Mouse (Mus musculus) thymus, adult 2 months (tissue): Measurements from ENCODE around the gene Ebf1.

Source experiments
- CTCF ChIP-seq: fragments of 200-500 bp; IDR thresholded peaks from 2 replicates; pipeline ENCODE4 v1.5.1; 2012; ENCODE audit warnings: mild to moderate bottlenecking, control low read depth, low read length, moderate library complexity, borderline replicate concordance; ENCODE audit not compliant: control insufficient read depth, poor library complexity, insufficient read depth; ENCODE audit errors: extremely low read depth
- POLR2A ChIP-seq: fragments of 200-500 bp; IDR thresholded peaks from 2 replicates; pipeline ENCODE4 v1.6.1; 2012; ENCODE audit warnings: mild to moderate bottlenecking, low read length, control low read depth, moderate library complexity; ENCODE audit not compliant: control insufficient read depth, poor library complexity, insufficient read depth; ENCODE audit errors: extremely low read depth

- no peak for TF ChIP-seq CTCF
- no peak for TF ChIP-seq POLR2A
Observed at GRCm38 (mm10) chr11:44795767-44796166, 178.7 kb downstream of the Ebf1 start.
